Mouse (Mus musculus): Measurements from ENCODE around the gene Pla2g2d.

DNA sequence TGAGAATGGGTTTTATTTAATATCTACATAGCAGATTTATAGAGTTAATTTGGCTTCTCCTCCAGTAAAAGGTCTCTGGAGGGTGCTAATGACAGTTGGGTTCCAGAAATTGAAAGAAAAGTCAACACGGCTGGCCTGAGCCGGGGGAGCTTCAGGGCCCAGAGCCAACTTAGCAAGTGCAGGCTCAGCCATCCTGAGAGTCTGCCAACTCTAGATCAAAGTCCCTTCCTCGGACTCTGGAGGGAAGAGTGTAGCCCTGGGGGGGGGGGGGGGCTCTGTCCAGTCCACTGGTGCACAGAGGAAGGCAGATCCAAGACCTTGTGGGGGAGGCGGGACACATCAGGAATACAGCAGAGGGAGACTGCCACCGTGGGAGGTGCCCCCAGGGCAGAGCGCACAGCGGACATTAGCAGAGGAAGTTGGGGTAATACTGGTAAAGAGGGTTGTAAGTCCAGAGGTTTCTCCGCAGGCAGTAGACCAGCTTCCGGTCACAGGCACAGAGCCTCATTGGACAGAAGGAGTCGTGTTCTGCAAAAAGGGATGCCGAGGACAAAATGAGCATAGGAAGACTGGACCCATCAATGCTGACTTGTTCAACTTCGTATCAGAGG, 24.7 kb downstream of the Pla2g2d start:
- TF ChIP-seq CTCF (IDR thresholded peaks at IDR 0.05; ENCODE audit: low read depth) (no peak), EP300 (IDR thresholded peaks at IDR 0.05; ENCODE audit: low read depth) (no peak)
